Mouse (Mus musculus) limb, embryonic 13.5 days (tissue): ENCODE results near the gene Pglyrp4. TPM values are rescaled to one million over a fixed set of nuclear protein-coding genes. Genes with fewer than 3 reads are reported as not detected.
"Not testable (repeated sequence)": the region's sequence is repeated elsewhere in the genome, so short reads cannot be mapped to it uniquely, and the experiment has no call there.

Experiments used
- ATAC-seq: fragments of 200-750 bp; cut with Nextera tagmentation; 2 replicates; pipeline ENCODE4 v1.8.0; 2017; ENCODE audit warnings: low read depth, moderate number of reproducible peaks, moderate TSS enrichment; ENCODE audit not compliant: low FRiP score
- H3K27ac ChIP-seq: fragments of 300-500 bp; sonication (generic); 2 replicates; pipeline ENCODE4 v1.5.1; 2015; ENCODE audit warnings: inconsistent platforms, mild to moderate bottlenecking, moderate library complexity
- H3K27me3 ChIP-seq: fragments of 300-500 bp; sonication (generic); 2 replicates; pipeline ENCODE4 v1.6.1; 2015; ENCODE audit warnings: mild to moderate bottlenecking, inconsistent platforms
- H3K36me3 ChIP-seq: fragments of 300-500 bp; sonication (generic); 2 replicates; pipeline ENCODE4 v1.6.1; 2015; ENCODE audit warnings: inconsistent platforms, mild to moderate bottlenecking, moderate library complexity
- H3K4me1 ChIP-seq: fragments of 300-500 bp; sonication (generic); 2 replicates; pipeline ENCODE4 v1.6.1; 2015; ENCODE audit warnings: inconsistent platforms
- H3K4me2 ChIP-seq: fragments of 300-500 bp; sonication (generic); replicated peaks from 2 replicates; pipeline ENCODE4 v1.6.1; 2015; ENCODE audit warnings: inconsistent platforms, mild to moderate bottlenecking, moderate library complexity
- H3K4me3 ChIP-seq: fragments of 300-500 bp; sonication (generic); 2 replicates; pipeline ENCODE4 v1.5.1; 2015; ENCODE audit warnings: moderate library complexity, mild to moderate bottlenecking, inconsistent platforms
- H3K9ac ChIP-seq: fragments of 300-500 bp; sonication (generic); 2 replicates; pipeline ENCODE4 v1.6.1; 2015; ENCODE audit warnings: mild to moderate bottlenecking, inconsistent platforms
- H3K9me3 ChIP-seq: fragments of 300-500 bp; sonication (generic); 2 replicates; pipeline ENCODE4 v1.6.1; 2016; ENCODE audit warnings: inconsistent platforms
- WGBS: fragments of 180-500 bp; shearing (Covaris S2); methylation state at CpG from one replicate; pipeline ENCODE4 v1.1.7; 2015; 5-methylcytosine and 5-hydroxymethylcytosine counted together
- polyA plus RNA-seq: library from polyadenylated mRNA; unstranded; fragments of >200 nt; fragmentation: Nextera tagmentation; extraction: Ambion mirVana; gene quantifications from 2 replicates; pipeline ENCODE4 v1.2.1, GENCODE M21; 2015

Gene Pglyrp4
- 0.13 TPM in 1 of 2 replicates, not detected in the other for polyA plus RNA-seq

DNA sequence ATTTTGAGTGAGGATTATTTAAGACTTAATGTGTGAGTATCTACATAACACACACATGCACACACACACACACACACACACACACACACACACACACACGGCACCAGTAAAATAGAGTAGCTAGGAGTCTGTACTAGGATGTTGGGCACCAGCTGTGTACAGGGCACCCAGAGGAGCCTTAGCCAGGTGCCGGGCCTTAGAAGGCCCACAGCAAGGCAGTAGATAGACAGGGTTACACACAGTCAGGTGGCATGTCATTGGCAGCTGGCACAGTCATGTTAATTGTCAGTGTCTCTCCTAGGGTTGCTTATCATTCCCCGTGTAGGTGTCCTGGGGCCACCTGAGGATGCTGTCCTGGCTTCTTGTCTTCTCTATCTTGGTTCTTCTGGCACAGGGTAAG lies at the start of gene Pglyrp4:
Gene Pglyrp4, plus strand, starts transcription at position 301 of the 400 bp plus-strand sequence.
- no peaks in the 10 kb centered on the region for H3K36me3 ChIP-seq
- 87% methylated on average over 3 of the region's 3 CpGs for WGBS
- no peaks in the 10 kb centered on the region for H3K9me3 ChIP-seq
- H3K4me3 ChIP-seq = no peak within 1 kb of the TSS
- H3K4me1 ChIP-seq = no peaks in the 10 kb centered on the region
- H3K27me3 ChIP-seq = no peaks in the 10 kb centered on the region
- H3K9ac ChIP-seq = no peak within 1 kb of the TSS
- H3K27ac ChIP-seq = no peak within 1 kb of the TSS
- H3K4me2 ChIP-seq = no peak within 1 kb of the TSS
- ATAC-seq = no peak

DNA sequence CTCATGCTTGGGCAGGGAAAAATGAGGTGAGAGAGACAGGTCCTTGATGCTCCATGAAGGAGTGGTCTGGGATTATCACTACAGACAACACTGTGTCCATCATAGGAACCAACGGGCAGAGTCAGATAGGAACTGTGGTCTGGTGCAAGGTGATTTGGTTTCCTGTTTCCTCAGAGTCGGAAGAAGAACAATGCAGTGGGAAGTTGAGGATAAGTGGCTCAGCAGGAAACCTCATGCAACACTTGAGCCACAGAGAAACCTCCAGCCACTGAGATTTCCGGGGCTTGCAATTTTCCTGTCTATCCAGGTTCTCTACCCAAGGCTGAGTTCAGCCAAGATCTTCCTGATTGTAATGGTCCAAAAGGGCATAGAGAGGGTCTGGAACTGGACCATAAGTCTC lies 48.0 kb upstream of the Pglyrp4 start:
- H3K4me1 ChIP-seq = no peaks in the 10 kb centered on the region
- H3K27ac ChIP-seq = no peak overlapping the region
- no peak overlapping the region for H3K4me2 ChIP-seq
- no peak for ATAC-seq
- no peaks in the 10 kb centered on the region for H3K27me3 ChIP-seq
- H3K9ac ChIP-seq = no peak overlapping the region
- H3K4me3 ChIP-seq = no peak overlapping the region
- H3K9me3 ChIP-seq = no peaks in the 10 kb centered on the region
- no peaks in the 10 kb centered on the region for H3K36me3 ChIP-seq
- WGBS = 67% methylated on average over 3 of the region's 3 CpGs

DNA sequence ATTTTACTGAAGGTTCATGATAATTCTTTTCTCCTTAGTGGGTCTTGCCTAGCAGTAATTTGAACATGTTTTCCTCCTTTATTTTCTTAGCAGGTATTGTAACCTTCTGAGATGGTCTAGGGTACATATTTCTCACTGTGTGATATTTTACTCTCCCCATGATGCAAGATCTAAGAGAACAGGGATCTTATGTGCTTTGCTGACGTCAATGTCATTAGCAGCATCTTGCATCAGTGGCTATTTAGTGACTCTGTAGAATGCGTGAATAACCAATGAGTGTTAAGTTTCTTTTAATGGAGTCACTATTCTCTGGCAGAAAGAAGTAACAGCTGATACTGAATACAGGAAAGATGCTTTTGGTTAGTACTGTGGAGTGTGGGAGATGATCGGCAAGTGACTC lies 42.8 kb upstream of the Pglyrp4 start:
- WGBS = 83% methylated on average over 3 of the region's 3 CpGs
- Histone ChIP-seq H3K4me1 (no peaks in the 10 kb centered on the region), H3K4me3 (no peak overlapping the region), H3K9ac (no peak overlapping the region), H3K9me3 (no peaks in the 10 kb centered on the region), H3K27me3 (no peaks in the 10 kb centered on the region), H3K36me3 (no peaks in the 10 kb centered on the region), H3K27ac (no peak overlapping the region), H3K4me2 (no peak overlapping the region)
- ATAC-seq = no peak

DNA sequence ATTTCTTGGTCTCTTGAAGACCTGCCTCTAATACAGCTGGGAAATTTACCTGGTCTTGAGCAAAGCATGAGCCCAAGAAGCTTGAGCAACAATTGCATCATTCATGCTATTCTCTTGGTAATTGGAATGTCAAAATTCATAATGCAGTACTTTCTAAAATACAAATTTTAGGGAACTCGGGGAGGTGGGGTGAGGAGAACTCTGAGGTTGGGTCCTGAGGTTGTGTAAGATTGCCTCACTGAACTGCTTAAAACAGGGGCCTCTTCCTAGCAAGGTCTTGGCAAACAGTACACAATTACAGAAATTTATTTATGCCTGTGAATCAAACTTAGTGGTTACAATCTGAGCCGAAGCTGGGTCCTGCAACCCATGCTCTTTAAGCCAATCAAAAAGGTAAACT lies 39.9 kb upstream of the Pglyrp4 start:
- H3K4me2 ChIP-seq = no peak overlapping the region
- no peaks in the 10 kb centered on the region for H3K36me3 ChIP-seq
- no peaks in the 10 kb centered on the region for H3K9me3 ChIP-seq
- H3K27ac ChIP-seq = no peak overlapping the region
- no peak overlapping the region for H3K9ac ChIP-seq
- H3K4me3 ChIP-seq = no peak overlapping the region
- WGBS = 88% methylated on average over 2 of the region's 2 CpGs
- ATAC-seq = no peak
- no peaks in the 10 kb centered on the region for H3K27me3 ChIP-seq
- no peaks in the 10 kb centered on the region for H3K4me1 ChIP-seq

DNA sequence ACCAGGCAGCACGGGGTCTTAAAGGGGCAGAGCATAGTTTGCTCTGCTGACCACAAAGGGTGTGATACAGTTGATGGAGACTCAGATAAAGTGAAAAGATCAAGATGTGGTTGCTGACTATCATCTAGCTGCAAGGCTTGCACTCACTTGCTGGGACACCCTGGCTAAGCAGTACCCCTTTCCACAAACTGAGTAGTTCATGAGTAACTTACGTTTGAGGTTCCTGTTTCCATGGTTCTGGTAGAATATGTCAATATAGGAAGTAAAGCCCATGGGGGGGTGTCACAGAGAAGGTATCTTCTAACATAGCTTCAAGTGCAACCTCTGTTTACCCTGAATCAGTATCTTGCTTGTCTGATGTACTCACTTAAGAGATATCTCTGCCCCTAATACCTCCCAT lies 33.2 kb upstream of the Pglyrp4 start:
- Histone ChIP-seq H3K27me3 (no peaks in the 10 kb centered on the region), H3K9ac (no peak overlapping the region), H3K4me2 (no peak overlapping the region), H3K9me3 (no peaks in the 10 kb centered on the region), H3K27ac (no peak overlapping the region), H3K36me3 (no peaks in the 10 kb centered on the region), H3K4me1 (no peaks in the 10 kb centered on the region), H3K4me3 (no peak overlapping the region)
- ATAC-seq = no peak
- WGBS = 81% methylated on average over 2 of the region's 2 CpGs

DNA sequence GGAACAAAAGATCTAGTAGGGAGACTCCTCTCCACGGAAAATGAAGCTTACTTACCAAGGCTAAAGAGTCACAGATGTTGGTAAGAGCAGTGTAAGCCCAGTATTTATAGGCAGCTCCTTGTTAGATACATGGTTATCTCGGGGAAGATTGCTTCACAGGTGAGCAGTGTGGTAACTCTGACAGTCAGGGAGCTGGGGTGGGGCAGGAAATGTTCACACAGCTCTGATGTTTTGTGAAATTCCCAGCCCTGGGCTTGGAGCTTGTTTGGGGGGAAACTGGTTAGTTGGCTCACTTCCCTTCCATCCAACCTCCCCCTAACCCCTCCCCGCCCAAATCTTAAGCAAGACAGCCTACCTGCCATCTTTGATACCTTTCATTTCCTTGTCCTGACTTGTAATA lies 31.1 kb upstream of the Pglyrp4 start, which contains the start of gene S100a9:
Gene S100a9, minus strand, starts transcription at position 109 of the 400 bp plus-strand sequence.
- Histone ChIP-seq H3K27me3 (no peaks in the 10 kb centered on the region), H3K4me2 (no peak within 1 kb of the TSS), H3K9ac (no peak within 1 kb of the TSS), H3K4me3 (no peak within 1 kb of the TSS), H3K9me3 (no peaks in the 10 kb centered on the region), H3K27ac (no peak within 1 kb of the TSS), H3K36me3 (no peaks in the 10 kb centered on the region), H3K4me1 (no peaks in the 10 kb centered on the region)
- 69% methylated on average over 3 of the region's 3 CpGs for WGBS
- no peak for ATAC-seq

DNA sequence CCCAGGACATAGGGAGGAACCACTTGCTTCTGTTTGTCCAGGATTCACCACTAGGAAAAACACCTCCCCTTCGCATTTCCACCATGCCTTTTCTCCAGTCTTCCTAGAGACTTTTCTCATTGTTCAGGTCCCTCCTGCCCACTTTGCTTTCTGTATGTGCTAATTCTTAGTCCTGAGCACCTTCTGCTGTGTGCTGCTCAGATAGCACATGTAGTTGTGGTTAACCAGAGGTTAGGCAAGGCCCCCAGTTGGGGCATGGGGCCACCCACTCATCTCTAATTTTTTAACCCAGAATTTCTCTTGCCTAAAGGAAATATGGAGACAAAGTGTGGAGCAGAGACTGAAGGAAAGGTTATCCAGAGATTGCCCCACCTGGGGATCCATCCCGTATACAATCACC lies 24.5 kb upstream of the Pglyrp4 start:
- WGBS = 92% methylated on average over 2 of the region's 2 CpGs
- H3K9me3 ChIP-seq = no peaks in the 10 kb centered on the region
- no peaks in the 10 kb centered on the region for H3K4me1 ChIP-seq
- H3K27me3 ChIP-seq = no peaks in the 10 kb centered on the region
- no peak overlapping the region for H3K9ac ChIP-seq
- ATAC-seq = no peak
- H3K27ac ChIP-seq = no peak overlapping the region
- no peak overlapping the region for H3K4me2 ChIP-seq
- H3K4me3 ChIP-seq = no peak overlapping the region
- no peaks in the 10 kb centered on the region for H3K36me3 ChIP-seq

DNA sequence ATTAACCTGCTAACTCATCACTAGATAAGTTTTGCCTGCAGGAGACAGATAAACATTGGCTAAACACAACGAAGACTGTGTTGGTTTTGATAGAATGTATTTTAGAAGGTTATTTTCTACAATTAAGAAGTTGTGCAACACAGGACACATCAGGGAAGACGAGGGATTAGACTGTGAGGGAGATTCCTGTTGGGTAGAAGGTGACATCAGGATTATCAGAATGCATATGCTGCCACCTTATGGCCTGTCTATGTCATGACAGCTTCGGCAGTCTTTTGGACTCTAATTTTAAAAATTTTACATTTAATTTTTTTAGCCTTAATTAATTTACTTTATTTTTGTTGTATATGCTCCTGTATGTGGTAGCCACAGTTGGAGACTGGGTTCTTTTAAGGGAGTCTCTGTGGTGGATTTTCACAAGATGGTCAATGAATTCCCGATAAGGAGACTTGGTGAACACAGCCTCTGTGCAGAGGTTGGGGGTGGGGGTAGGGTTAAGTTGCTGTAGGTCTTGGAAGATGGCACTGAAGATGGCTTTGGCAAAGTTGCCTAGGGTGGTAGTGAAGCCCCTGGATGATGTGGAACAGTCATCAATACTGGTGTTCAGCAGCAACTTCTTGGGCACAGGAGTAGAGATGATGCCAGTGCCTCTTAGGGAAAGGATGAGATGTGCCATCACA lies 18.0 kb upstream of the Pglyrp4 start:
- whole genome bisulfite sequencing = 21% methylated on average over 4 of the region's 4 CpGs
- no peak; the same call in 1 of the 2 replicates for ATAC-seq

DNA sequence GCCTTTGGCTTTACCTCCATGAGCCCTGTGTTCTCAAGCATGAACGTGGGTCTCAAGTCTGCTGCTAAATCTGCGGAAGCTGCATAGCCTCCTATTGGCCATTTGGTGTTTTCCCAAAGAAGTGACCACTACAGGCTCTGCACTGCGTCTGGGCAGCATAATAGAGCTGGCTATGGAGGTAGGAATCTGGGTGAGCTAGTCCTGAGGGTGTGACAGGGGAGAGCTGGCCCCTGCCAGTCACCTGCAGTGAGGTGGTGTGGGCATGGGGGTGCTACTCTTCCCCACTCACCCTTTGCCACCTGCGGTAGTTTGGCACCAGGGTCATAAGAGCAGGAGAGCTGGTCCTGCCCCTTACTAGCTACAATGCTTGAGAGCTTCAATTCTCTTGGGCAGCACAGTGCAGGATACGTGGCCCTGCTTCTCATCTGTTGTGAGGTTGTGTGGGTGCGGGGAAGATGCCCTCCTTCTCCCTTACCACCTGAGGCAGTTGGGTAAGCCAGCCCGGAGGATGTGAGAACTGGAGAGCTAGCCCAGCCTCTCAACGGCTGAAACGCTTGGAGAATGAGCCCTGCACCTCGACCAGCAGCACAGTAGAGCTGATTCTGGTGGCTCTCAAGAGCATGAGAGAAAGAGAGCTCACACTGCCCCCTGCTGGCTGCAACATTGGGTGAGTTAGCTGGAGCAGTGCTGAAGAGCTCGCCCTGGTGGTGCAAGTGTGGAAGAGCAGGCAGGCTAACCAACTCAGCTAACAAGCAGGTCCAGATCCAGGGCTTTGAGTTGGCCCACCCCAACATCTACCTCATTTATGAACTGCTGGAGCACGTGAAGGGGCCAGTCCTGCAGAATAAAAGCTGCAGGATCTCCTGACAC lies 16.9 kb upstream of the Pglyrp4 start:
- H3K4me2 ChIP-seq = no peak overlapping the region
- no peak overlapping the region for H3K9ac ChIP-seq
- no peaks in the 10 kb centered on the region for H3K27me3 ChIP-seq
- no peaks in the 10 kb centered on the region for H3K4me1 ChIP-seq
- no peak for ATAC-seq
- H3K36me3 ChIP-seq = no peaks in the 10 kb centered on the region
- H3K4me3 ChIP-seq = no peak overlapping the region
- H3K27ac ChIP-seq = no peak overlapping the region
- no peaks in the 10 kb centered on the region for H3K9me3 ChIP-seq
- WGBS = 49% methylated on average over 12 of the region's 12 CpGs

More for the DNA sequence above, 18.0 kb upstream of the Pglyrp4 start:
- no peaks in the 10 kb centered on the region for H3K9me3 ChIP-seq
- H3K4me2 ChIP-seq = no peak overlapping the region
- H3K27me3 ChIP-seq = no peaks in the 10 kb centered on the region
- no peak overlapping the region for H3K4me3 ChIP-seq
- no peak overlapping the region for H3K27ac ChIP-seq
- no peak overlapping the region for H3K9ac ChIP-seq
- no peaks in the 10 kb centered on the region for H3K36me3 ChIP-seq
- no peaks in the 10 kb centered on the region for H3K4me1 ChIP-seq

DNA sequence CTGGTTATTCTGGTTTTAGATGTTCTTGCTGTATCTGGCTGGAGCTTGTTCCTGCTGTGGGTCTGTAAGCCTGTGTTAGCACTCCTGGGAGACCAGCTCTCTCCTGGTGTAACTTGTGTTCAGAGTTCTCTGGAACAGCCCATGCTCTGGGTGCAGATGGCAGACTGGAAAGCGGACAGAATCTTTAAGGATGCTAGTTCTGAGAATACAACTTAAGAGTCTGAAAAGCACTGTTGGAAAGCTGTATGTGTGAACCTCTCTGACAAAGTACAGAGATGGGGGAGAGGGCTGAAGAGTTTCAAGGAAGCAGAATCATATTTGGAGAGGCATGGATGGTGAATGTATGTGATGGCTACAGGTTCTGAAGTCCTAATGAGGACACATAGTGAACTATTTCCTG lies 23.0 kb downstream of the Pglyrp4 start:
- H3K27me3 ChIP-seq = no peaks in the 10 kb centered on the region
- WGBS = 98% methylated on average over 1 of the region's 1 CpGs
- no peak for ATAC-seq

DNA sequence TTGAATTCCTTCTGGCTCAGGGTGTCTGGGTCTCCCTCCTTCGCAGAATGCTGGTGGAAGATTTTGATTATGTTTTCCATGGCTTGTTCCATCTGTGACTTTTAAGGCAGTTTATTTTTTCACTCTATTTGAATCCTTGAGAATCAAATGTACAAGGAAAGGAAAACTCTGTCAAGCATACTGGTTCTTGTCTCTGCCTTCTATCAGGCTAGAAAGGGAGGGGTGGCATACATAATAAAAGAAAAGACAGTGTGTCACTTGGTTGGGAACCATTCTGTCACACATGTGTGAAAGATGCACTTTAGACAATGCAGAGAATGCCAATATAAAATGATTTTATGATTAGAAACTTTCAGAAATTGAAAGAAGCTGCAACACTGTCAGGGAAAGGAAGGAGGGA lies 51.1 kb downstream of the Pglyrp4 start, which contains the start of gene Gm5849:
Gene Gm5849, minus strand, starts transcription at position 101 of the 400 bp plus-strand sequence.
- not testable (repeated sequence) for H3K9ac ChIP-seq, H3K27ac ChIP-seq, H3K36me3 ChIP-seq, H3K4me2 ChIP-seq, H3K4me1 ChIP-seq, ATAC-seq, H3K27me3 ChIP-seq, H3K9me3 ChIP-seq, H3K4me3 ChIP-seq
- 86% methylated on average over 1 of the region's 1 CpGs for WGBS

More for the DNA sequence above, 23.0 kb downstream of the Pglyrp4 start:
- Histone ChIP-seq H3K4me2 (no peak overlapping the region), H3K9me3 (no peaks in the 10 kb centered on the region), H3K4me1 (no peaks in the 10 kb centered on the region), H3K9ac (no peak overlapping the region), H3K4me3 (no peak overlapping the region), H3K36me3 (no peaks in the 10 kb centered on the region), H3K27ac (no peak overlapping the region)
